Comparison of ENCODE assay signal across 36 mouse cellular contexts in genomic region chr19:38000990-38001389, GRCm38 (mm10).
"Had no signal": no experiment of that assay in that cellular context is flagged by ENCODE, and none has a peak within 500 bp of the region (broad histone marks: within the 10 kb centered on the region; RNA-seq: fewer than 3 reads in every experiment).

No protein-coding gene starts in this region.

- ATAC-seq: hindbrain, embryonic 16.5 days; hindbrain, postnatal 0 days; inflammation-experienced regulatory T-cells, adult 6 months; intestine, embryonic 15.5 days; intestine, embryonic 16.5 days; intestine, postnatal 0 days had no signal

- H3K9me3 ChIP-seq: heart, embryonic 10.5 days; heart, embryonic 12.5 days; heart, embryonic 13.5 days; heart, embryonic 15.5 days; hindbrain, embryonic 10.5 days; hindbrain, embryonic 12.5 days; hindbrain, embryonic 13.5 days; hindbrain, embryonic 15.5 days; intestine, embryonic 15.5 days; kidney, embryonic 15.5 days had no signal

- H3K4me2 ChIP-seq: heart, embryonic 11.5 days; heart, embryonic 12.5 days; heart, embryonic 13.5 days; heart, embryonic 15.5 days; hindbrain, embryonic 12.5 days; hindbrain, embryonic 13.5 days; hindbrain, embryonic 14.5 days; hindbrain, embryonic 15.5 days; intestine, embryonic 15.5 days; kidney, embryonic 15.5 days had no signal

- H3K9ac ChIP-seq: heart, embryonic 12.5 days; heart, embryonic 13.5 days; heart, embryonic 15.5 days; hindbrain, embryonic 12.5 days; hindbrain, embryonic 13.5 days; hindbrain, embryonic 14.5 days; hindbrain, embryonic 15.5 days; intestine, embryonic 15.5 days; kidney, embryonic 15.5 days had no signal

- H3K4me1 ChIP-seq: hindbrain, embryonic 15.5 days had no signal

- H3K27me3 ChIP-seq: heart, embryonic 12.5 days; heart, embryonic 13.5 days; heart, embryonic 15.5 days; hindbrain, embryonic 12.5 days; hindbrain, embryonic 13.5 days; hindbrain, embryonic 15.5 days; intestine, embryonic 15.5 days; kidney, embryonic 15.5 days had no signal

- H3K27ac ChIP-seq: heart, adult 2 months; heart, embryonic 10.5 days; heart, embryonic 13.5 days; heart, embryonic 15.5 days; hindbrain, embryonic 10.5 days; hindbrain, embryonic 12.5 days; hindbrain, embryonic 13.5 days; hindbrain, embryonic 14.5 days; hindbrain, embryonic 15.5 days; hindbrain, postnatal 0 days; intestine, embryonic 15.5 days; kidney, embryonic 15.5 days; kidney, postnatal 0 days; layer of hippocampus, adult 2 months had no signal

- H3K4me3 ChIP-seq: heart, adult 2 months; heart, embryonic 10.5 days; heart, embryonic 12.5 days; heart, embryonic 13.5 days; heart, embryonic 15.5 days; hindbrain, embryonic 10.5 days; hindbrain, embryonic 12.5 days; hindbrain, embryonic 13.5 days; hindbrain, embryonic 15.5 days; intestine, embryonic 15.5 days; kidney, embryonic 15.5 days; layer of hippocampus, adult 2 months had no signal

- DNase-seq: heart, adult 2 months; heart, postnatal 10 days; heart, postnatal 14 days; heart, postnatal 36 days; heart, postnatal 4 days; kidney, adult 11 months; kidney, adult 18-20 months; kidney, adult 2 months; kidney, adult 8-10 months; kidney, adult 9 months; kidney, postnatal 10 days; kidney, postnatal 14 days; kidney, postnatal 25 days; kidney, postnatal 36 days; kidney, postnatal 4 days; layer of hippocampus, adult 9-11 months; layer of hippocampus, postnatal 36 days had no signal

- H3K36me3 ChIP-seq: heart, embryonic 10.5 days; heart, embryonic 12.5 days; heart, embryonic 13.5 days; heart, embryonic 15.5 days; hindbrain, embryonic 10.5 days; hindbrain, embryonic 12.5 days; hindbrain, embryonic 13.5 days; hindbrain, embryonic 15.5 days; intestine, embryonic 15.5 days; kidney, embryonic 15.5 days had no signal
